Mouse (Mus musculus) E14TG2a.4 (cell line): ENCODE data around the gene Ptprf.

Experiments used
- H3K27me3 ChIP-seq: 2 replicates; pipeline ENCODE4 v1.6.1; 2014; ENCODE audit warnings: low read length, control low read depth; ENCODE audit not compliant: insufficient read depth
- H3K36me3 ChIP-seq: 2 replicates; pipeline ENCODE4 v1.6.1; 2014; ENCODE audit warnings: low read length, control low read depth; ENCODE audit not compliant: insufficient read depth
- H3K4me1 ChIP-seq: replicated peaks from 2 replicates; pipeline ENCODE4 v1.6.1; 2014; ENCODE audit warnings: low read depth, low read length, control low read depth
- H3K4me3 ChIP-seq: replicated peaks from 2 replicates; pipeline ENCODE4 v1.5.1; 2014; ENCODE audit warnings: mild to moderate bottlenecking, low read length
- H3K9me3 ChIP-seq: 2 replicates; pipeline ENCODE4 v1.6.1; 2014; ENCODE audit warnings: low read length, control low read depth
- CTCF ChIP-seq: conservative IDR thresholded peaks from 2 replicates; pipeline ENCODE4 v1.5.1; 2014; ENCODE audit warnings: low read length
- NANOG ChIP-seq: IDR thresholded peaks from 2 replicates; pipeline ENCODE4 v1.6.1; 2014; ENCODE audit warnings: borderline replicate concordance, low read length, mixed read lengths
- POU5F1 ChIP-seq: IDR thresholded peaks from 2 replicates; pipeline ENCODE4 v1.6.1; 2014; ENCODE audit warnings: low read length, borderline replicate concordance

Gene Ptprf

DNA sequence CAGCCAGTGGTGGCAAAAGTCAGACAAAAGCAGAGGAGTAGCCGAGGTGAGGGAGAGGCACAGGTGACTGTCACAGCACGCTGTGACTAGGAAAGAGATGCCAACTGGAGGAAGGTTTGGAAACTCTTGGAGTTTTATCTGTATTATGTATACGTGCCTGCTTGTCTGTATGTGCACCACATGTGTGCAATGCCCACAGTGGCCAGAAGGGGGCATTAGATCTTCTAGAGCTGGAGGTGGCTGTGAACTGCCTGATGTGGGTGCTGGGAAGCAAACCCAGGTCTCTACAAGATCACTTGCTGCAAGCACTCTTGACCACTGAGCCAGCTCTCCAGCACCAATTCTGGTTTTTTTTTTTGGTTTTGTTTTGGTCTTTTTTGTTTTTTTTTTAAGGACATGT, 20.5 kb downstream of the Ptprf start:
- Histone ChIP-seq H3K4me3 (no peak overlapping the region; the same call in 1 of the 2 replicates), H3K36me3 (peaks cover 82% of the 10 kb centered on the region), H3K9me3 (no peaks in the 10 kb centered on the region), H3K4me1 (peaks cover 89% of the 10 kb centered on the region), H3K27me3 (no peaks in the 10 kb centered on the region)
- TF ChIP-seq CTCF (peak; percentile 85), NANOG (no peak), POU5F1 (no peak)

DNA sequence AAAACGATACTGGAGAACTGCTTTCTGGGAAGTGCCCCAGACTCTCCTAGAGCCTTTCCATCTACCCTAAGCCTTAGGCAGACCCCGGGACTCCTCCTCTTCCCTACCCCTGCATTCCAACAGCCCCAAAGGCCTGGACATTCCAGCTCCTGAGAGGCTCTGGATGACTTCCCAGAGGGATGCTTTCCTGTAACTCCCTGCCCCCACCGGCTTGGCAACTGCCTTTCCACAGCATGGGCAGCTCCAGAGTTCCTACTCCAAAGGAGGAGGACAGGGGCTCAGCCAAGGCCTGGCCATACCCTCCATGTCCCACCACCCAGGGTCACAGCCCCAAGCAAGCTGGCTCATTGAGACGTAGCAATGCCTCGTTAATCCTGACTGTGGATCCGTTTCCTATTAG, 21.2 kb downstream of the Ptprf start:
- no peak for TF ChIP-seq CTCF
- no peak for TF ChIP-seq NANOG
- TF ChIP-seq POU5F1: no peak
- H3K36me3 ChIP-seq: peaks cover 82% of the 10 kb centered on the region
- H3K9me3 ChIP-seq: no peaks in the 10 kb centered on the region
- no peaks in the 10 kb centered on the region for H3K27me3 ChIP-seq
- H3K4me1 ChIP-seq: peaks cover 89% of the 10 kb centered on the region
- no peak overlapping the region; the same call in 1 of the 2 replicates for H3K4me3 ChIP-seq

DNA sequence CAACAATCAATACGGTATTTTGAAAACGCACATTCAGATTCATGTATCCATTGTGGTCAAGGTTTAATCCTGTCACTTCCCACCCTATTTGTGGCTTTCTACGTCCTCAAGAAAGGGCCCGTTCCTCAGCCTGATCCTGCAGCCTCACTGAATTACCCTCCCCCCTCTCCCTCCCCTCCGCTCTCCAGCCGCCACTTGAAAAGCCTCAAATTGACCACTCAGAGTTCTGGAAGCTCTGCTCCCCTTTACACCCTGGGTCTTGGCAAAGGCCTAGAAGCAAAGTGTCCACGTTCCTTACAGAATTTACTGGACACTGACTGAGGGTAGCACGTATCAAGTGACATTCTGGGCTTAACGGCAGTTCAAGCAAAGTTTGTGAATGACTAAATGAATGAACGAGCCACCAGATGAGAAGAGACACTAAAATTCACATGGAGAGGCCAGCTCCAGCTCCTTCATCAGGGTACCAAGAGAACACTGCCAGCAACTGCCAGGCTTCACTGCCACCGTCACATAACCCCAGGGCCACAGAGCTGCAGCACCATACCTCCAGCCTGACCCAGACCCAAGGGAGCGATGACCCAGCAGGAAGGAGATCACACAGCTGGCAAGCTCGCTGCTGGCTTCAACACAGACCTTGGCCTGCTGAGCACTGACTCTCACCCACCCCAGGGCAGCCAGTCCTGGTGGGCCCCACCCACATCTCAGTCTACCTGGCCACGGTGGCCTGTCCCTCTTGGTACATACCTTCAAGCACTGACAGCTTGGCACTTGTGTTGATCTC, 22.6 kb downstream of the Ptprf start:
- Histone ChIP-seq H3K4me3 (no peak overlapping the region), H3K4me1 (peaks cover 89% of the 10 kb centered on the region), H3K27me3 (no peaks in the 10 kb centered on the region), H3K9me3 (no peaks in the 10 kb centered on the region), H3K36me3 (peaks cover 83% of the 10 kb centered on the region)
- TF ChIP-seq POU5F1 (no peak), NANOG (no peak)

DNA sequence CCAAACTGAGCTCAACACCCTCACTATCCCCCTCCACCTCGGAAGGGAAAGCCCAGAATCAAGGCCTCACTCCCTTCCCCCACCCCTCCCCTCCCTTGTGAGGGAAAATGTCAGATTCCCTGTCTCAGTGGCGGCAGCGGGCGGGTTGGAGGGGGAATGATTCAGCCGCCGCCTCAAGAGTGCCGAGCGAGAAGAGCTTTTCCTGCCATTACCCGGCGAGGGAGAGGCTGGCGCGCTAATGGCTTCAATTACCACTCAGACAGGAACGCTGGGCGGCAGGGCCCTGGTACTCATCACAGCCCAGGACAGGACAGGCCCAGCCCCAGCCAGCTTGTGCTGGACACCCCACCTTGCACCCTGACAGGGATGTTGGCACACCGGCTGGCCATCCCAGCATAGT, 25.6 kb downstream of the Ptprf start:
- Histone ChIP-seq H3K9me3 (no peaks in the 10 kb centered on the region), H3K4me1 (peaks cover 88% of the 10 kb centered on the region), H3K4me3 (peak overlapping the region; percentile 53), H3K27me3 (no peaks in the 10 kb centered on the region), H3K36me3 (peaks cover 77% of the 10 kb centered on the region)
- TF ChIP-seq NANOG (no peak), CTCF (no peak), POU5F1 (no peak)

DNA sequence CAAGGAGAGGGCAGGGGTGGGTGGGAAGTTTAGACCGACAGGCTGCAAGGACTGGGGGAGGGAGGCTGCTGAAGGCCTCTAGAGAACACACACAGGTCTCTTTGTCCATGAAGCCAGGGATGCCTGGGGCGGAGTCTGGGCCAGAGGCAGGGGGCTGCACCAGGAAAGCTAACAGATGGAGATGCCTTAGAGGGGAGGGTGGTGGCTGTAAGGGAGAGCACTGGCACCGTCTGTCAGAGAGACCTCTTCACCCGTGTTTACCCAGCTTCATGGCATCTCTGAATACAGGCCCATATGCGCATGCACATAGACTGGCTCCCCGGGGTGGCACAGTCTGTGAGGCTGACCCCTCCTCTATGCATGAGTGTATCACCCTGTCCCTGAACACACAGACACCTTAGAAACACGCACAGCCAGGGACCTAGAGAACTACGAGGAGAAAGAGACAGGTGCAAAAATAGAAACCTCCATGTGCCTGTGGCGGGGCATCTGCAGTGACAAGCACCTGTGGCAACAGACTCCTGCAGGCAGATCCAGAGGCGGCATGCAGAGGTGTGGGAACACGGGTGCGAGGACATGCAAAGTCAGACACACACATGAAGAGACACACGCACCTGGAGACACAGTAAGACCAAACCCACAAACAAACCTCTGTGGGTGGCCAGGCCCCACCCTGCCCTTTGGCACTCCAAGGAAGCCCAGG, 29.3 kb downstream of the Ptprf start:
- Histone ChIP-seq H3K4me3 (peak overlapping the region; percentile 81), H3K27me3 (no peaks in the 10 kb centered on the region), H3K36me3 (peaks cover 62% of the 10 kb centered on the region), H3K9me3 (no peaks in the 10 kb centered on the region), H3K4me1 (peaks cover 96% of the 10 kb centered on the region)
- TF ChIP-seq POU5F1: no peak; the same call in 1 of the 2 replicates
- TF ChIP-seq NANOG: no peak
- no peak for TF ChIP-seq CTCF

DNA sequence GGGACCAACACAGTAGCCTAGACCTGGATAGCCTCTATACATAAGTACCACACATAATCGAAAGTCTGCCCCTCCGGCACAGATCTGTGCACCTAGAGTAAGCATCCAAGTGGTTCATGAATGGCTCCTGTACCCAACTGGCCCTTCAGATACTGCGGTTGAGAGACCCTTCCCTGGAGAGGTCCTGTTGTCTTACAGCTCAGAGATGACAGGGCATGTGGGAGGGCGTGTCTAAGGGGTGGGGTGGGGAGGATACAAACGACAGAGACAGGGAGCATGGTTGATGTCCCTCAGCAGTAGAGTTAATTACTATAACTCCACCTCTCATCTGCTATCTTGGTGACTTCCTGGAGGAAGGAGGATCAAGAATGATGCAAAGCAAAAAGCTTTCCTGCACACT, 29.9 kb downstream of the Ptprf start:
- peaks cover 96% of the 10 kb centered on the region for H3K4me1 ChIP-seq

DNA sequence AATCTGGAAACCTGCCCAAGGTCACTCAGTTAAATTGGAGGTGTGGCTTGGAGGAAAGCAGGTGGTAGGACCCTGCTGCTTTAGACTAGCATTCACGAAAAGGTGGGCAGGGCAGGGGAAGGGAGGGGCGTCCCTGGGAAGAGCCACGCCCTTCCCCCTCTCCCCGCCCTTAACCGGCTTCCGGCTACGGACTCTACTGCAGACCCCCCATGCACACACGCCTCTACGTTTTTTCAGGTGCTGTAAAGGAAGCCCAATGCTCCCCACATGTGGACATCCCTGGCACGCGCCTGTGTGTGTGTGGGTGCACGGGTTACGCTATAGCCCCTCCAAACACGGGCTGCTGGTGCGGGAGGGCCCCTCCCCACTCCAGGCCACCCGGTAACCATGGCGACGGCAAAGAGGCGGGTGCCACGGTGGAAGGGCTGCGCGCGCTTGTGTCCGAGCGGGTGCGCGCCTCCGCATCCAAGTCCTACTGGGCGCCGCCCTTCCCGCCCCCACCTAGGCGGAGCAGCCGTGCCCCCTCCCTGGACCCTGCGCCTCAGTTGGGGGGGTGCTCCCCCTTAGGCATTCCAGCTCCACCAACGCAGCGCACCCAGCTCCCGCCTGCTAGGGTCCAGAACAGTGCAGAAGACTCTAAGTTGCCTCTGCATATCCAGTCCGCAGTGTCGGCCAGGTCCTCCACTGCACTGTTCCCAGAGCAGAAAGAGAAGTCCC, 30.5 kb downstream of the Ptprf start:
- Histone ChIP-seq H3K27me3 (no peaks in the 10 kb centered on the region), H3K9me3 (no peaks in the 10 kb centered on the region)
- TF ChIP-seq POU5F1 (no peak), CTCF (no peak), NANOG (no peak)

More for the DNA sequence above, 29.9 kb downstream of the Ptprf start:
- TF ChIP-seq CTCF (no peak), POU5F1 (no peak), NANOG (no peak)
- no peaks in the 10 kb centered on the region for H3K9me3 ChIP-seq
- no peaks in the 10 kb centered on the region for H3K27me3 ChIP-seq
- peak overlapping the region; percentile 81 for H3K4me3 ChIP-seq
- peaks cover 62% of the 10 kb centered on the region for H3K36me3 ChIP-seq

DNA sequence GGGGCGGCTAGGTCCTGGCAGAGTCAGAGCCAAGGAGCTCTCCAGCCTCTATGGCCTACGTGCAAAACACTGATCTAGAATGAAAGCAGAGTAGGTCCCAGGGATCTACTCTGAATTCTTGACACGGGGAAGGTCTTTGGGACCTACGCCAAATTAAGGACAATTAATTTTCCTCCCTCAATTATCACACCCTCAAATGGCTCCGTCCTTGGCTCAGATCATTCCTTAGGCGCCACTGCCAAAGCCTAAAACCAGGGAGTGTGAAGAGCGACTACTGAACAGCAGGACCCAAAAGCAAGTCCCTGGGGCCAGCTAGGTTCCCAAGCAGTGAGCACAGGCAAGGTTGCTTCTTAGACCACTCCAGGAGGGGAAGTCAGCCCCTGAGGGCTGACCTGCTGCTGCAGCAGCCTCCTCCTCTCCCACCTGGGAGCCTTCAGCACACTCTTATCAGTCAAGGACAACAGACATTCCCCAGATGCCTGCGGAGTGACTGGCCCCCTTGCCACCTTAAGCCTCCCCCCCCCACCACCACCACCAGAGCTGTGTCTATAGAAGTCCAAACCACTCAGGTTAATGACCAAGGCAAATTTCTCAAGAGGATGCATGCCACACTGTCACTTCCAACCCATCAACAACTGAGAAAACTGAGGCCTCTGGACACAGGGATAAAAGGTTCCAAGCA, 31.3 kb downstream of the Ptprf start:
- H3K9me3 ChIP-seq: no peaks in the 10 kb centered on the region
- peak overlapping the region; percentile 81 for H3K4me3 ChIP-seq
- H3K27me3 ChIP-seq: no peaks in the 10 kb centered on the region
- peaks cover 62% of the 10 kb centered on the region for H3K36me3 ChIP-seq
- peaks cover 96% of the 10 kb centered on the region for H3K4me1 ChIP-seq
- TF ChIP-seq NANOG (no peak), POU5F1 (no peak)

More for the DNA sequence above, 30.5 kb downstream of the Ptprf start:
- peaks cover 62% of the 10 kb centered on the region for H3K36me3 ChIP-seq
- peaks cover 96% of the 10 kb centered on the region for H3K4me1 ChIP-seq
- peak overlapping the region; percentile 81 for H3K4me3 ChIP-seq
